Mouse (Mus musculus) heart, postnatal 36 days (tissue): Measurements from ENCODE around the gene Haao. TPM values are rescaled to one million over a fixed set of nuclear protein-coding genes. Genes with fewer than 3 reads are reported as not detected.

ENCODE experiments used
- DNase-seq, 2 experiments: peaks; one replicate each; pipeline ENCODE4 v3.0.0; 2021 to 2022
- intact Hi-C: fragments of 180-260 bp; cut with DNase I; formaldehyde crosslinking; loops from one replicate; pipeline ENCODE4 v1.15.1; 2025
- total RNA-seq, 2 experiments: library from RNA; stranded (reverse); gene quantifications; 2 replicates each; pipeline ENCODE4 v1.2.3; 2021

The Haao gene
- total RNA-seq, 2 experiments from 2014 or later, result 0.27 to 0.53 TPM

DNA sequence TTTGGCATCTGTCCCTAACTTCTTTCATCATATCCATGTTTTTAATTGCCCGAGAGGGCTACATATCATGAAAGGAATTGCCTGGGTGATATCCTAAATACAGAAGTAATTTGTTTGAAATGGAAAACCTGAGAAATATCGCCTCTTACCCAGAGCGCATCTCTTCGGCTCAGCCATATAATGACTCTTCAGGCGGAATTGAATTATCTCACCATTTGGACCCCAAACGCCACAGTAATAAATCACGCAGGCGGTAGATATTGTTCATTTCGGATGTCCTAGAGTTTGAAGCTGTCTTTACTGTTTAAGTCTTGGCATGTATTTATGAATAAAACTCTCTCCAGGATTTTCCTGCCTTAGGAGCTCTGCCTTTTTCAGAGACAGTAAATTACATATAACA lies 42.7 kb downstream of the Haao start:
- no peak for DNase-seq
- intact Hi-C loops, result loop anchor here (5.0 kb wide), 1 partner anchor 173 kb away; the partner anchor contains the start of gene Kcng3

DNA sequence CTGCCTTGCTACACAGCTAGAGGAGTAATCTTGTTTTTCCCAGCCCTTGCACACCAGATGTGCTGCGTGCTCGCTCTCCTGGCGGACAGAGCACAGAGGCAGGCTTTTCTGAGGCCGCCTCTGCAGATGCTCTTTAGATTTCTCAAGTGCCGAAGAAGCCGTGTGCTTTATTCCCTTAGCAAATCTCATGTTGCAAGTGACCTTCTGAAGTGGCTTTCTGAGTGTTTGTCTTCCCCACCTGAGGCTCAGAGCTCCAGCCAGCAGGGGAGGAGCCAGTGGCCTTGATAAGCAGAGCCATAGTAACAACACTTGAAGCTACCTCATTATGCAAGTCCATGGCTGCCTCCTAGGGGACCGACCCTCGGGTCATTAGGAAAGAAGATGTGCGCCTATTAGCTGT lies 43.8 kb downstream of the Haao start:
- intact Hi-C loops, result no loop called here
- DNase-seq, result no peak

DNA sequence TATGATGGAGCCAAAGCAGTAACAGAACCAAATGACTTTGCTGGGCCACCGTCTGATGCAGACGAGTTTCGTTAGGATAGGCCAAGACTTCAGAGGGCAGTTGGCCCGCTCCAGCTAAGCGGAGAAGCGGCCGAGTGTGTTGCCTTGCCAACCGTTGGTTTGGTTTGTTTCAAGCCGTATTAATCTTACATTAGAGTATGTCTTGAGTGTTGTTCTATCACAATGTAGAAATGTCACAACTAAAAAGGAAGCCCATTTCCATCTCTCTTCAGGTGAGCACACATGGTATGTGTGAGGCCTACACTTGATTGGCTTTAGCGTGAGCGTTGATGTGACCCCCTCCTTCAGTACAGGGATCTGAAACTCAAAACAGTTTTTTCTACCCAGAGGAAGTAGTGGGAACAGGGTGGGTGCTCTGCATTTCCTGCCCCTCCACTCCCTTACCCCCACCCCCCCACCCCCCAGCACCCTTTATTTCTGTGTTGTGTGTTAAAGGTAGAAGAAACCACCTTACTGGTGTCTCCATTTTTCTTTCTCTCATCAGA lies 48.2 kb downstream of the Haao start:
- intact Hi-C loops, result no loop called here
- no peak for DNase-seq

DNA sequence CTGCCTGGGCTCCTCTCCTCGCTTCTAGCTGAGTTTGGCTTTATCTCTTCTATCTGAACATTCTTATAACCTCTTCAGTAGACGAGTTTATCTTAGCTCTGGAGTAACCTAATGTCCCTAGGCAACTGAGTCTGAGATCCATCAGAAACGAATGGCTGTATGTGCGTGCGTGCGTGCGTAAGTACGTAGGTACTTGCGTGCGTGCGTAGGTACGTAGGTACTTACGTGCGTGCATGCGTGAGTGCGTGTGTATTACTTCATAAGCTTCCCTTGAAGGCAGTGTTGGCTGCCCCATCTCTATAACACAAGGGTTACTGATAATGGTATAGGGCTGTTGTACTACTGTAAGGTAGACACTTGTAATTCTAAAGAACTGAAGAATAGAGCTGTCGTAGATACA lies 52.6 kb downstream of the Haao start:
- intact Hi-C loops, result no loop called here
- no peak for DNase-seq

DNA sequence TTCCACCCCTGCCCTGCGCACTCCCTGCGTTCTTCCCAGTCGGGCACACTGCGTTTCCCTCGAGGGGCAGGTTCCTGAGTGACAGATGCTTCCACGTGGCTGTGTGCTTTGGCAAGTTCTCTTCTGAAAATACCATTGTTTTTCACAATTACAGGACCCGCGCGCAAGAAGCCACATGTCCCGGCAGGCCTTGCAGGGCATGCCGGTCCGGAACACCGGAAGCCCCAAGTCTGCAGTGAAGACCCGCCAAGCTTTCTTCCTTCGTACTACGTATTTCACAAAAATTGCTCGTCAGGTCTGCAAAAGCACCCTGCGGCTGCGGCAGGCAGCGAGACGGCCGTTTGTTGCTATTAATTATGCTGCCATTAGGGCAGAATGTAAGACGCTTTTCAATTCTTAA lies 55.4 kb downstream of the Haao start:
- no peak for DNase-seq
- intact Hi-C loops, result no loop called here

DNA sequence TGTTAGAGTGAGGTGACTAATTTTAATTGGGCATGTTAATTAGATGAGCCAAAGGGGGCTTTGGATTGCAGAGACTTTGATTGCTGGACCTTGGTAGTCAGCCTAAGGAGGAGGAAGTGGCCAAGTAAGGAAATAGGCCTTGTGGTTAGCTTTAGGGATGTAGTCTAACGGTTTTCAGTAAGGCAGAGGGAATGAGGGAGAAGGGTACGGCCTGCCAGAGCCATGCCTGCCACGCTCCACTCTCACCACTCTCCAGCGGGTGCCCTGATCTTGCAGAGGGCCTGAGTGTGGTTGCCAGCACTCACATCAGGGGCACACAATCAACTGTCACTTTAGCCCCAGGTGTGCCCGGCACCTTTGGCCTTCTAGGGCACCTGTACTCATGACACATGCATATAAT lies 57.6 kb downstream of the Haao start:
- no peak for DNase-seq
- intact Hi-C loops, result no loop called here

DNA sequence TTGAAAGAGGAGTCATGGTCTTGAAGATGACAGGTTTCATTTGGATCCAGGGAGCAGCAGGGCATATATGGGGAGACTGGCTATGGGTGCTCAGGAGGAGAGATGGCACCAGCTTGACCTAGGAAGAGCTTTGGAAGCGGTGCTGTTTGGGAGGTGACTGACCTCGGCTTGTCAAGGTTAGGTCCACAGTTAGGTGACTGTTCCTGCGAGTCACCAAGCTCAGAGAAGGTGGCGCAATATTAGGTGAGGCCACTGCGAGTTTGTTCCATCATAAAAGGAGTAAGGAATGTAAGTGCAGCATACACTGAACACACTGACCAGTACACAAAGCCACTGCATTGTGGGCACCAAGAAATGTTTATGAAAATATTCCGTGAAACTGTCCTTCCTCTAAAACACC lies 61.3 kb downstream of the Haao start:
- intact Hi-C loops, result no loop called here
- DNase-seq, result no peak

DNA sequence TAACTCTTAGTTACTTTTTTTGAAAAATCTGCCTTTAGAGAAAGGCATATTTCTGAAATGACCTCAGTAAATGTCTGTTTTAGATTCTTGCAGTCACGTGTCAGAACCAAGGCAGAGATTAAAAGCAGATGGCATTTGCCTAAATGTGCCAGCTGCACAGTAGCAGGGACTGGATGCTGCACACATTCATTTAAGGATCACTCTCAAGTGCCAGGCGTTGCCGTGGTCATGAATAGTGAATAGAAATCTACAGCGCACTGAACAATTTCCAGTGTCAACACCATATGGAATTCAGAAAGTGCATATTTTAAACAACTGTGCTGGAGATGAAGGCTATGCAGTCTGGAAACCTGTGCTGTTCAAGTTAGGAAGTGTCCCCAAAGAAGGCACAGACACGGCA lies 65.0 kb downstream of the Haao start:
- intact Hi-C loops, result no loop called here
- DNase-seq, result no peak

Other genes starting within 250 kb of the Haao start
- gene Kcng3, start 216.1 kb downstream of the Haao start, total RNA-seq, result under 1 TPM in 1 of 2 experiments, not detected in 1; 0.08 TPM
- gene Mta3, start 141.8 kb downstream of the Haao start, total RNA-seq, result 10 to 100 TPM; 22.2 to 22.4 TPM